Mouse (Mus musculus) stomach, postnatal 0 days (tissue): ENCODE results near the gene Zfp40.
"Not testable (repeated sequence)": the region's sequence is repeated elsewhere in the genome, so short reads cannot be mapped to it uniquely, and the experiment has no call there.

Source experiments
- CTCF ChIP-seq: IDR thresholded peaks from 2 replicates; pipeline ENCODE4 v1.5.1; 2016; ENCODE audit warnings: antibody characterized with exemption, low read depth, mild to moderate bottlenecking, moderate library complexity
- EP300 ChIP-seq: optimal IDR thresholded peaks from 2 replicates; pipeline ENCODE3; 2016; ENCODE audit warnings: antibody characterized with exemption

DNA sequence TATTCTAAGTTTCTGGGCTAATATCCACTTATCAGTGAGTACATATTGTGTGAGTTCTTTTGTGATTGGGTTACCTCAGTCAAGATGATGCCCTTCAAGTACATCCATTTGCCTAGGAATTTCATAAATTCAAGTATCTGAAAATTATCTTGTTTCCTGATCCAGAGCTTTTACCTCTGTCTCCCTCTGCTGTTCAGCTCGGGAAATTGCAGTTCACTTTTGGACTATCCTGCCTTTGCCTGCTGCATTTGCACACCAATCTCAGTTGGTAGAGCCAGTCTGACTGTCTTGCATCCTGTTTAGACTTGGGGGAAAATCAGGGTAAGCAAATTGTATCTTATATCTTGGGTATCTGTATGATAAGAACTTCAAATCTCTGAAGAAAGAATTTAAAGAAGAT lies 6.8 kb upstream of the Zfp40 start:
- TF ChIP-seq CTCF: peak; percentile 75
- not testable (repeated sequence) for TF ChIP-seq EP300
